Mouse (Mus musculus): ENCODE data around the gene Fam213b.

Fam213b gene

DNA sequence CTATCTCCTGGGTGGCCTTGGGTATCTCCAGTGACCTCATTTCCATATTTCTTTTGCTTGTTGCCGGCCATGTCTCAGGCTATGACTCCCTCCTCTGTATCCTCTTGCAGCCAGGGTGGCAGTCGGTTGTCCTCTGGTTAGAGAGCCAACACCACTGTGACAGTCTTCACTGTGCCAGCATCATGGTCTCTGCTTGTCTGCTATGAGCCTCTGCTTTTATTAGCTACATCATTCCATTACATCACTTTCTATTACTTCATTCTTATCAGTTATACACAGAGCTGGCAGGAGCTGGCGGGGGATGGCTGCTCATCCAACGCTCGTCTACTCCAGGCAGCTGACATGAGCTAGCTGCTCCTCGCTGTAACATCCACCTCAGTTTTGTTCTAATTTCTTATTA lies 18.2 kb downstream of the Fam213b start:
- no peak for DNase-seq (ENCODE audit: low spot score in 2 of 2)

DNA sequence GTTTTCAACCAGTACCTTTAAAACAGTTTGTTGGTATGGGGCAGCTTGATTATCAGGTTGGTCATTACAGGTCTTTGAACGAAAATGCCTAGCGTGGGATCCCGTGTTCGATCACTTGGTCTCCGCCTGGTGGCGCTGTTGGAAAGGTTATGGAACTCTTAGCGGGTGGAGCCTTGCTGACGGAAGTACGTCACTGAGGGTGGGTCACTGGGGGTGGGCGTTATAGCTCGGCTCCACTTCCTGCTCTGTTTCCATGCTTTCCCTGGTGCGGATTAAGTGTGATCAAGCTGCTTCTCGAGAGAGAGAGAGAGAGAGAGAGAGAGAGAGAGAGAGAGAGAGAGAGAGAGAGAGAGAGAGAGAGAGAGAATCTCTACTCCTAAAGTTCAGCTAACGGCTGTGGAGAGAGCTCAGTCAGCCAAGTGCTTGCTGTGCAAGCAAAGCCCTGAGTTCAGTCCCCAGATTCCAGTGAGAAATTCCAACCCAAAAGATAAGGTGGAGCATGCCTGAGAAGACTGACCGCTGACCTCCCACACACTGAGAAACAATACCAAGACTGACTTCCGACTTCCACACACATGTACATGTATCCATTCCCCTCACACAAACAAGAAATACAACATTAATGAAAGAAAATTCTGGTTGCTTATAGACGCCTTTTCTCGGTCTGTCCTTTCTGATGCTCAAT lies 20.9 kb downstream of the Fam213b start:
- DNase-seq (ENCODE audit: low spot score in 2 of 2), result peak; percentile 78 to 96

GRCm38 (mm10) chr4:154873186-154873585 lies 25.7 kb downstream of the Fam213b start:
- DNase-seq (ENCODE audit: low spot score in 2 of 2), result no peak

DNA sequence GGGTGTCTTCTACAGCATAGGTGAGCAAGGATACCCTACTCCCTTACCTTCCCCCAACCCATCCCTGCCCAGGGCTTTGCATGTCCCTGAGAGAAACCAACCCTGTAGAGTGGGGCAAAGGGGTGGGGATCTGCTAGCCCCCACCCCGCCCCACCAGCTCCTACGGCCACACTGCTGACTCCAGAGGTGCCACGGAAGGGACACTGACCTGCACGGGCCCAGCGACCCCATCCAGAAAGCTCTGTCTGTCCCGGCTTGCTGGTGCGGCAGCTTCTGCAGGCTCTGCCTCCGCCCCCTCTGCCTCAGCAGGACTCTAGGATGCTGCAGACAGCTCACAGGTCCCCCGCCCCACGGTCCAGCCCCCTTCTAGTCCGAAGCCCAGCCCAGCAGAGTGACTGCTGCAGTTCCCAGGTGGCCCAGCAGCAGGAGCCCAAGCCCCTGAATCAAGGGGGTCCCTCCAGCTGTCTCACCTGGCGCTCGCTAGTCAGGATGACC lies 27.1 kb downstream of the Fam213b start:
- DNase-seq (ENCODE audit: low spot score in 2 of 2), result no peak

GRCm38 (mm10) chr4:154870721-154871120 lies 28.2 kb downstream of the Fam213b start:
- no peak for DNase-seq (ENCODE audit: low spot score in 2 of 2)

- no peak for DNase-seq (ENCODE audit: low spot score in 2 of 2)
Observed at GRCm38 (mm10) chr4:154869440-154869839, 29.5 kb downstream of the Fam213b start, which contains the start of gene Mmel1. Gene Mmel1, plus strand, starts transcription at chr4:154869585.

DNA sequence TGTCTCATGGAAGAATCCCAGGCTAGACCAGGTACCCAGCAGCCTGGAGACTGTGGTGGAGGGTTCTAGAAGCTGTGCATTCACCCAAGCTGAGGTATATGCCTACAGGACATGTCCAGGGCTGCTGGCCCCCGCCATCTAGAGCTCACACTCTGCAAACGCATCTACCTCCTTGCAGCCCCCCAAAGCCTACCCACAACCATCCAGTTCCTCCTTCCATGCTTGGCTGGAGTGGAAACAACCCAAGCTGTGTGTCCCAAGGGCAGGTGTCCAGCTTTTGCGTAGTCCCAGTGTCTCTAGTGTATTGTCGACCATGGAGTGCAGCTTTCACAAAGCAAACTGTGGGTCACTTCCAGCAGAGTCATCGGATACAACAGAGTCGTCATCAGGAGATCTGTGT lies 31.7 kb downstream of the Fam213b start:
- no peak for DNase-seq (ENCODE audit: low spot score in 2 of 2)

- DNase-seq (ENCODE audit: low spot score in 2 of 2), result no peak
Observed at GRCm38 (mm10) chr4:154866391-154866790, 32.5 kb downstream of the Fam213b start.

DNA sequence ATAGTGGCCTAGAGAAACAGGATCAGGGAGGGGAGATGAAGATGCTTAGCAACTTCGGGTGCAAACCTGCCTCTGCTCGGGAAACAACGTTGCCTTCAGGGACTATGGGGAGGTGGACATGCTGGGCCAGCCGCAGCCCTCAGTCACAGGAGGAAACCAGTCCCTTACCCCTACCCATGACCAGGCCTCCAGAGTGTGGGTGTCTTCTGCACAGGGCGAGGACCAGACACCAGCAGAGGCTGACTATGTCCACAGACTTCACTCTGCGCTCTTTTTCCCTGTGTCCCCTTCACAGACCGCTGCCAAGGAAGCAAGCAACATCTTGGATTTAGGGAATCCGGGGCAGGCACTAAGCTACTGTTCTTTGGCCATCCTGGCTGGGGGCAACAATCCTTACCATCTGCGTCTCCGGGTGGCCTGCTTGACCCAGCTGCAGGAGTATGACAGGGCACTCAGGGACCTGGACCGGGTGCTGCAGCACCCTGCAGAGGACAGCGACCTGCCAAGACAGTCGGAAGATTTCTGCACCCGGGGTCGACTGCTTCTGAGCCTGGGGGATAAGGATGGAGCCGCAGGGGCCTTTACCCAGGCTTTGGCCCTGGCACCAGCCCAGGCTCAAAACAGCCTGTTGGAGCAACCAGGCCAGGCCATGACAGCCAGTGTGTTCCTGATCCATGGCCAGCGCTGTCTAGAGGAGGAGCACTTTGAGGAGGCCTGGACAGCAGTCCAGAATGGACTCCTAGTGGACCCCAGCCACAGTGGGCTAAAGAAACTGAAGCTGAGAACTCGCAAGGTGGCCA lies 33.8 kb downstream of the Fam213b start:
- DNase-seq (ENCODE audit: low spot score in 2 of 2), result no peak

- peak; percentile 87 to 89 for DNase-seq (ENCODE audit: low spot score in 2 of 2)
Observed at GRCm38 (mm10) chr4:154864271-154864771, 34.6 kb downstream of the Fam213b start.

DNA sequence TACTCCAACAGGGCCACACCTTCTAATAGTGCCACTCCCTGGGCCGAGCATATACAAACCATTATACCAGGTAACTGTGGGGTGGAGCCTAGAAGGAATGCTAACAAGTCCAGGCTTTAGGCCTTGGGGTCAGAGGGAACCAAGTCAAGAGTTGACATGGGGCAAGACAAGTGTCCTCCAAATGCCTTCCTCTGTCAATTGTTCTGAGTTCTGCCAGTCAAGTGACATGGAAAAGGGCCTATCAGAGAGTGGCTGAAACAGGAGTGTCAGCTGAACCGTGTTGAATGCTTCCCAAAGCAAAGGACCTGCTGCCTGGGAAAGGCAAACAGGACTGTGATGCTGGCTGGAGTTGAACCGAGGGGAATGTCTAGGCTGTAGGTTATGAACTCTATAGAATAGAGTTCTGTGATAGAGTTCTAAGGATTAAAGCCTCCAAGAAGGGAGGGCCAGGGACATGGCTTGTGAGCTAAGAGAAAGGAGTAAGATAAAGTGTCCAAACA lies 35.4 kb downstream of the Fam213b start:
- no peak for DNase-seq (ENCODE audit: low spot score in 2 of 2)

DNA sequence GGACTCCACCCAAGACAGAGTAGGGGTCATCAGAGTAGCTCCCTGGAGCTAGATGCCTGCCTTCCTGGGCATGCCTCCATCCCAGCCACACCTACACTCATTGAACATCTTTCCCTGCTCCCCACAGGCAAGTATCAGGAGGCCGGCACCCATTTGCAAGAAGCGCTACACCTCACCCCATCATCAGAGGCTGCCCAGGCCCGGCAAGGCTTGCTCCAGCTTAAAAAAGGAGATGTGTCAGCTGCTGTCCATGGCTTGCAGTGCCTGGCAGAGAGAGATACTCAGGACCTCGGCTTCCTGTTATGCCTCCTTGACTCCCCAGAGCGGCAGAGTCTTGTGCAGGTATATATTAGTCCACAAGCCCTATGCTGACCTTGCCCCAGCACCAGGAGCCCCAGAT lies 37.0 kb downstream of the Fam213b start:
- DNase-seq (ENCODE audit: low spot score in 2 of 2), result no peak

- DNase-seq (ENCODE audit: low spot score in 2 of 2), result no peak
Observed at GRCm38 (mm10) chr4:154858601-154859000, 40.3 kb downstream of the Fam213b start.

DNA sequence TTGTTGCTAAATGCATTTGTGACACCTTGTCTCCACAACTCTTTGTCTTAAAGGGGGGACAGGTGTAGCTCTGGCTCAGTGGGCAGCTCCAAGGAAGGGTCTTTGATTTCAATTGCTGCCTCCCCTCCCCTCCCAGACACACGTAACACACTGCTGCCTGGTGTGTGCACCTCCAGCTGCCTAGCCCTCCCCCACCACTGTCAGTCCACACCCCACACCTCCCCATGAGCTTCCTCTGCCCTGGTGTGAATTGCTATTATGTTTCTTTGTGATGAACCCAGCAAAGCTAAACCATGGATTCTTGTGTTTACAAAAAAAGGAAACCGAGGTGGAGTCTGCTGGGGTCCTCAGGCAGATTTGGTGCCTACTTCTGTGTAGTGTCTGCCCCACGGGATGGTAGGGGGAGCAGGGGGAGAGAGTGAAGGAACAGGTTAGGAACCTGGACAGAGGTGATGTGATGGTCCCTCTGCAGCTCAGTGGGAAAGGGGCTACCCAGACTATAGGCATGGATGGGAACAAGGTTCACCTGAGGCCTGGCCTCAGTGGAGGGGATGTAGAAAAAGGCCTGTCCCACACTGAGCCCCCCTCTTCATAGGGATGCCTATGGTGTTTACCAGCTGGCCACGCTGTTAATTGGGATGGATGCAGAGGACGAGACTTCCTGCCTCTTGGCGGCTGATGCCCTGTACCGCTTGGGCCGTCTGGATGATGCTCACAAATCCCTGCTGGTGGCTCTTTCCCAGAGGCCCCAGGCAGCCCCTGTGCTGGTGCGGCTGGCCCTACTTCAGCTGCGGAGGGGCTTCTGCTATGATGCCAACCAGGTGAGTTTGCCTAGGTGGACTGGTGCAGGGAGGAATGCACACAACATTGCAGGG lies 41.3 kb downstream of the Fam213b start:
- DNase-seq (ENCODE audit: low spot score in 2 of 2), result no peak

GRCm38 (mm10) chr4:154856882-154857281 lies 42.1 kb downstream of the Fam213b start:
- DNase-seq (ENCODE audit: low spot score in 2 of 2), result no peak

- no peak for DNase-seq (ENCODE audit: low spot score in 2 of 2)
Observed at GRCm38 (mm10) chr4:154856480-154856837, 42.5 kb downstream of the Fam213b start.

GRCm38 (mm10) chr4:154855721-154856479 lies 43.0 kb downstream of the Fam213b start:
- peak in 1 of 2 experiments; percentile 50 for DNase-seq (ENCODE audit: low spot score in 2 of 2)

- DNase-seq (ENCODE audit: low spot score in 2 of 2), result no peak
Observed at GRCm38 (mm10) chr4:154854676-154855345, 44.1 kb downstream of the Fam213b start.

DNA sequence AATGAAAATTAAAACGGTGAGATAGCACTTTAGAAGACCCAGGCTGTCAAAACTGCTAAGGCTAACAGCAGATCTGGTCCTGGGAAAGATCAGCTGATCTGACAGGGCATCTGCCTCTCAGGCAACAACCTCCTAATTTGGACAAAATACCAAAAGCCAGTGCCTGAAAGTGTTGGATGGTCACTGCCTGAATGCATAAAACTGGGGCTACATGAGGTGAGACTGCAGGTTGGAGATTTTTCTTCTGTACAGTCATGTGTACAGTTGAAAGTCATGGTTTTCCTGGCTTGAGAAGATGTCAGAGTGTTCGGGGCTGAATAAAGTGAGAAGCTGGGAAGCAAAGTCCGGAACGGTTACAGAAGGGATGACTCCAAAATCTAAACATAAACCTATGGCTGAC lies 45.1 kb downstream of the Fam213b start:
- DNase-seq (ENCODE audit: low spot score in 2 of 2), result no peak

DNA sequence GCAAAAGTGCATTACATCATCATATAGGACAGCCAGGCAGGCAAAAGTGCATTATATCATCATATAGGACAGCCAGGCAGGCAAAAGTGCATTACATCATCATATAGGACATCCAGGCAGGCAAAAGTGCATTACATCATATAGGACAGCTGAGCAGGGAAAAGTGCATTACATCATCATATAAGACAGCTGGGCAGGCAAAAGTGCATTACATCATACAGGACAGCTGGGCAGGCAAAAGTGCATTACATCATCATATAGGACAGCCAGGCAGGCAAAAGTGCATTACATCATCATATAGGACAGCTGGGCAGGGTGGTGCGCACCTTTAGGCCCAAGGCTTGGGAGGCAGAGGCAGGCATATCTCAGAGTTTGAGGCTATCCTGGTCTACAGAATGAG lies 46.2 kb downstream of the Fam213b start:
- no peak for DNase-seq (ENCODE audit: low spot score in 2 of 2)

Data from thymus, postnatal 10 days (tissue).